In the genomic region with DNA sequence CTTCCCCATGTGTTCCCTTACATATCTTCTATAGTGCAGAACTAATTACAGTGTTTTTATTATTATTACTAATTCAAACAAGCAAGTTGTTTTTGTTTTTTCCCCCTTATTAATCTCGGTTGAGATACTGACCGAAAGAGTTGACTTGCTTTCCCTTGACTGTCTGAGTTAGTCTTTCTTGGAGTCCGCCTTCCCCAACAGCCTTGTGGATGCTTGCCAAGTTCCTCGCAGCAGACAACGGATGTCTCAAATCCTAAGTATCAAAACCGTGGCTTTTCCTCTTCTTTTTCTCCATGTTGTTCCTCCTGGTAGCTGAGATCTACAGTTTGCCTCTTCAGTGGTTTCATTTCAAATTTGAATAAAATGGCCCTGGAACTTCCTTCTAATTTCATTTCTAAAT, we compare ENCODE assay signal across 13 mouse cellular contexts.
A peak's percentile ranks its signal among the peaks of the same experiment; 100 is the strongest.
DNase-seq lines count a peak whose midpoint lies in the region; ATAC-seq and TF ChIP-seq lines count a peak whose summit lies in the region.
"Had no signal": no experiment of that assay in that cellular context is flagged by ENCODE, and none has a peak within 500 bp of the region (broad histone marks: within the 10 kb centered on the region; RNA-seq: fewer than 3 reads in every experiment).

No protein-coding gene starts in this region.

- H3K27ac ChIP-seq in heart, adult 2 months: no peak overlapping the region
- no peak overlapping the region for H3K27ac ChIP-seq in lung, embryonic 14.5 days (ENCODE audit: low read depth)
- no peak overlapping the region for H3K27ac ChIP-seq in lung, embryonic 15.5 days
- H3K27ac ChIP-seq: embryonic facial prominence, embryonic 15.5 days; hindbrain, embryonic 10.5 days; liver, embryonic 13.5 days; midbrain, embryonic 12.5 days; stomach, embryonic 15.5 days had no signal

- no peak overlapping the region for H3K4me3 ChIP-seq in heart, adult 2 months
- no peak overlapping the region for H3K4me3 ChIP-seq in lung, embryonic 14.5 days (ENCODE audit: low read depth, low read length)
- no peak overlapping the region for H3K4me3 ChIP-seq in lung, adult 2 months (replicated peaks; ENCODE audit: extremely low read depth, low read depth, low read length)
- no peak overlapping the region for H3K4me3 ChIP-seq in lung, embryonic 15.5 days
- H3K4me3 ChIP-seq: embryonic facial prominence, embryonic 15.5 days; hindbrain, embryonic 10.5 days; liver, embryonic 13.5 days; midbrain, embryonic 12.5 days; stomach, embryonic 15.5 days had no signal

- no peak overlapping the region for H3K9ac ChIP-seq in heart, adult 2 months (ENCODE audit: low read depth, low read length)
- H3K9ac ChIP-seq in lung, embryonic 14.5 days: no peak overlapping the region
- H3K9ac ChIP-seq in lung, embryonic 15.5 days: no peak overlapping the region
- H3K9ac ChIP-seq: embryonic facial prominence, embryonic 15.5 days; liver, embryonic 13.5 days; midbrain, embryonic 12.5 days; stomach, embryonic 15.5 days had no signal

- no peak for TF ChIP-seq POLR2A in heart, adult 2 months (IDR thresholded peaks at IDR 0.05; ENCODE audit: insufficient read depth, low read depth, low read length)
- TF ChIP-seq POLR2A in lung, adult 2 months (IDR thresholded peaks at IDR 0.05; ENCODE audit: borderline replicate concordance, extremely low read depth, low read depth, low read length): no peak

- H3K27me3 ChIP-seq in heart, adult 2 months (ENCODE audit: control insufficient read depth, insufficient read depth, low read length): no peaks in the 10 kb centered on the region
- no peaks in the 10 kb centered on the region for H3K27me3 ChIP-seq in lung, embryonic 14.5 days (ENCODE audit: insufficient read depth, low read length)
- no peaks in the 10 kb centered on the region for H3K27me3 ChIP-seq in lung, embryonic 15.5 days
- H3K27me3 ChIP-seq: embryonic facial prominence, embryonic 15.5 days; liver, embryonic 13.5 days; midbrain, embryonic 12.5 days; stomach, embryonic 15.5 days had no signal

- TF ChIP-seq CTCF in heart, adult 2 months (IDR thresholded peaks at IDR 0.05): no peak
- no peak for TF ChIP-seq CTCF in lung, embryonic 14.5 days (IDR thresholded peaks at IDR 0.05; ENCODE audit: low read depth)
- no peak for TF ChIP-seq CTCF in lung, adult 2 months (IDR thresholded peaks at IDR 0.05; ENCODE audit: insufficient read depth, low read length)

- intact Hi-C loops in heart, adult 2 months (cut with DNase I): no loop called here

- no peaks in the 10 kb centered on the region for H3K9me3 ChIP-seq in lung, embryonic 14.5 days (ENCODE audit: low read depth, low read length)
- no peaks in the 10 kb centered on the region for H3K9me3 ChIP-seq in lung, embryonic 15.5 days
- H3K9me3 ChIP-seq: embryonic facial prominence, embryonic 15.5 days; hindbrain, embryonic 10.5 days; liver, embryonic 13.5 days; midbrain, embryonic 12.5 days; stomach, embryonic 15.5 days had no signal

- TF ChIP-seq EP300 in heart, adult 2 months (IDR thresholded peaks at IDR 0.05; ENCODE audit: insufficient read depth, low read depth, low read length): no peak

- peak; percentile 3 to 10 for DNase-seq in heart, adult 18-20 months
- DNase-seq in heart, adult 2 months: no peak
- peak; percentile 84 for DNase-seq in lung, embryonic 14.5 days
- no peak for DNase-seq in lung, adult 2 months
- peak; percentile 8 for DNase-seq in ovary, postnatal 14 days (ENCODE audit: low spot score)
- DNase-seq in thymus, postnatal 10 days (ENCODE audit: low spot score in 2 of 2): no peak
- DNase-seq: liver, embryonic 13.5 days had no signal

- H3K4me2 ChIP-seq in lung, embryonic 14.5 days: no peak overlapping the region
- H3K4me2 ChIP-seq in lung, embryonic 15.5 days: peak overlapping the region; percentile 2; the same call in 1 of the 2 replicates
- H3K4me2 ChIP-seq: embryonic facial prominence, embryonic 15.5 days; liver, embryonic 13.5 days; midbrain, embryonic 12.5 days; stomach, embryonic 15.5 days had no signal

- H3K4me1 ChIP-seq in heart, adult 2 months (ENCODE audit: control insufficient read depth, insufficient read depth, low read length): no peaks in the 10 kb centered on the region
- no peaks in the 10 kb centered on the region for H3K4me1 ChIP-seq in lung, embryonic 14.5 days (ENCODE audit: insufficient read depth)
- H3K4me1 ChIP-seq in lung, adult 2 months (ENCODE audit: control insufficient read depth, insufficient read depth, low read length): no peaks in the 10 kb centered on the region
- H3K4me1 ChIP-seq in lung, embryonic 15.5 days: peaks cover 3% of the 10 kb centered on the region; the same call in 1 of the 2 replicates
- H3K4me1 ChIP-seq: hindbrain, embryonic 10.5 days; liver, embryonic 13.5 days; stomach, embryonic 15.5 days had no signal

- ATAC-seq in lung, embryonic 14.5 days (ENCODE audit: insufficient read depth): peak; percentile 63; the same call in 1 of the 2 replicates
- no peak for ATAC-seq in lung, embryonic 15.5 days (ENCODE audit: borderline replicate concordance, extremely low read depth, low FRiP score, low TSS enrichment)
- ATAC-seq: forebrain, embryonic 16.5 days had no signal

- 28% methylated on average over 6 of the region's 6 CpGs for WGBS in heart, adult 2 months
- WGBS in lung, embryonic 14.5 days: 37% methylated on average over 6 of the region's 6 CpGs
- WGBS in lung, adult 2 months: 26% methylated on average over 6 of the region's 6 CpGs
- 39% methylated on average over 6 of the region's 6 CpGs for WGBS in lung, embryonic 15.5 days

- H3K79me2 ChIP-seq in heart, adult 2 months (replicated peaks; ENCODE audit: control insufficient read depth, insufficient read depth, low read length): no peaks in the 10 kb centered on the region

- no peaks in the 10 kb centered on the region for H3K36me3 ChIP-seq in heart, adult 2 months (ENCODE audit: control insufficient read depth, insufficient read depth, low read length)
- no peaks in the 10 kb centered on the region for H3K36me3 ChIP-seq in lung, embryonic 14.5 days (ENCODE audit: insufficient read depth)
- H3K36me3 ChIP-seq in lung, embryonic 15.5 days: no peaks in the 10 kb centered on the region
- H3K36me3 ChIP-seq: embryonic facial prominence, embryonic 15.5 days; hindbrain, embryonic 10.5 days; liver, embryonic 13.5 days; midbrain, embryonic 12.5 days; stomach, embryonic 15.5 days had no signal

Comparison
In these comparisons a context has a peak if more than half of its experiments do, and no peak if none do; other contexts are left out.
1. DNase-seq: peak in heart, adult 18-20 months (2 of 2), lung, embryonic 14.5 days (single experiment) and ovary, postnatal 14 days (single experiment); none in heart, adult 2 months (0 of 2), lung, adult 2 months (single experiment) and thymus, postnatal 10 days (0 of 2).